Mouse (Mus musculus): ENCODE measurements around the gene Pde11a. TPM values are rescaled to one million over a fixed set of nuclear protein-coding genes. Genes with fewer than 3 reads are reported as not detected.
"Not testable (repeated sequence)": the region's sequence is repeated elsewhere in the genome, so short reads cannot be mapped to it uniquely, and the experiment has no call there.

Gene Pde11a
- total RNA-seq, 2 experiments from 2014 or later = 0.22 to 0.31 TPM

GRCm38 (mm10) chr2:75981440-75982081 lies 357.0 kb downstream of the Pde11a start, which contains the start of gene Ttc30a1:
TSS of gene Ttc30a1 (minus strand) at chr2:75981967.
- peak; percentile 55 for DNase-seq (ENCODE audit: low spot score)
- intact Hi-C loops (cut with DNase I) = not testable (repeated sequence)

GRCm38 (mm10) chr2:75980933-75981439 lies 357.6 kb downstream of the Pde11a start:
- DNase-seq (ENCODE audit: low spot score); intact Hi-C loops (cut with DNase I): not testable (repeated sequence)

DNA sequence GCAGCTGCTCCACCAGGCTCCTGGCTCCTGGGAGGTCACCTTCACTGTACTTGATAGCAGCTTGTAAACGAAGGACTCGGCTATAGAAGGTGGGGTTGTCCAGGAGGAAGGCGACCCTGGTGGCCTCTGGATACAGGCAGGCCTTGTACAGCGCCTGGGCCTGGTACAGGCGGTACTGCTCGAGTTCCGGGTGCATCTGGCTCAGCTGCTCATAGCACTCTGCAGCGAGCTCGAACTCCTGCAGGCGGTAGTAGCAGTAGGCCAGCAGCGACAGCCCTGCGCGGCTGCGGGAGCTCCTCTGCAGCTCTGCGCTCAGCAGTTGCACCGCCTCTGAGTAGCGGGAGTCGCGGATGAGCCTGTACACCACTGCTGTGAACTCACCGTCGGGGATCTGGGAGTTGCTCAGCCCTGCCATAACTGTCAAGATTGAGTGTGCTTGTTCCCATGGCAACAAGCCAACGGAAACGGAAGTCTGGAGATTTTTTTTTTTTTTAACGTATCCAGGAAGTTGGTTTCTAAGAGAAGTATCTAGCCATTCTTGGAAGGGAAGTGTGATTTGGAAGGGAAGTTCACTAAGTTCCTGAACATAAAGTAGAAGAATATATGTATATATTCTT lies 360.7 kb downstream of the Pde11a start, which contains the start of gene Ttc30a2:
Ttc30a2 (minus strand) TSS at position 419 of the 617 bp plus-strand sequence.
- intact Hi-C loops (cut with DNase I); DNase-seq (ENCODE audit: low spot score): not testable (repeated sequence)

- DNase-seq (ENCODE audit: low spot score); intact Hi-C loops (cut with DNase I): not testable (repeated sequence)
These were observed 362.5 kb downstream of the Pde11a start for GRCm38 (mm10) chr2:75976070-75976469.

DNA sequence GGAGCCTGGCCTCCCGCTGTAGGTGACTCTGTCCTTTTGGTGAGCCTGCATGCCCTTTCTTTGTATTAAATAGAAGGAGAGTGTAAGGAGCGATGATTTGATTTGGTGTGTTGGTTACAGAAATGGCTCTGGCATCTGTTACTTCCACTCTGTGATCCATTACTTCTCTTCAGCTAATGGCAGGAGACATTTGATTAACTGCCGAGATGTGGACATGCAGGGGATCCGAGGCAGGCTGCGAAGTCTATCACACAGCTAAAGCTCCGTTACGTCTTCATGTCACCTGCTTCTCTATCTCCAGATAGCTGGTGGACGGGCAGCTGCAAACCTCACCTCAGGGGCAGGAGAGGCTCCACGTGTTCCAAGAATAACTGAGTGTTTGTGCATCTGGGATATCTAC lies 364.4 kb downstream of the Pde11a start:
- intact Hi-C loops (cut with DNase I) = loop anchor here (5.0 kb wide), 1 partner anchor 37 kb away; the partner anchor contains the start of gene Ttc30b
- DNase-seq (ENCODE audit: low spot score) = no peak

DNA sequence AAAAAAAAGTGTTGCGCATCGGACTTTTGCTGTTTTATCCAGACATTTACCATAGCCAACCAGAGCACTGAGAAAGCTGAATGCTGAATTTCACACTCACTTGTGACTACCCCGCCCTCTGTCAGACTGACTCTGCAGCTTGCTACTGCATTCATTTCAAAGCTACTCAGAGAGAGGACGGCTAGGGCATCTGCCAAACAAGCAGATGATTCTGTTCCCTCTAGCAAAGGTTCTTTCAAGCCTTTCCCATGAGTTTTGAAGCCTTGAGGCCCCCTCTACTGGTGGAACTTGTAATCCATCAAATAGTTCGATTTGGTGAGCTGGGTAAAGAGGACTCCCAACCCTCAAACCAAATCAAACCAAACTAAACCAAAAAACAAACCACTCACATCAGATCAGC lies 373.6 kb downstream of the Pde11a start:
- DNase-seq (ENCODE audit: low spot score) = peak; percentile 27
- intact Hi-C loops (cut with DNase I) = loop anchor here (1.0 to 5.0 kb wide), 4 partner anchors 38 to 358 kb away; no protein-coding TSS in a partner anchor

DNA sequence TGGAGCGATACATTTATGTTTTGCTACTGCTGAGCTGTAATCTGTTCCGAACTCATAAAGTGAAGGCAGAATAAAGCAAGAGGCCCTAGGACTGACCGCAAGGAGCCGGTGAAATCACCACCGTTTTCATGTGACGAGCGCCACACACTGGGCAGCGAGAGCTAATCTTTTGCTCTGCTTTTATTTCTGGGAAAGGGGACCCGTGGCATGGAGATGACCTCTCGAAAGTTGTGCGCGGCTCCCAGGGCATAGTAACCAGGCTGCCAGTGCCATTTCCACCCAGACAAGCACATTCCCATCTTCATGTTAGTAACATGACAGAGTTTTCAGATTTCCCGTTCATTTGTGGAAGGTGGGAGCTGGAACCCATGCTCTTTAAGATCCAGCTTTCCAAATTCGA lies 374.1 kb downstream of the Pde11a start:
- DNase-seq (ENCODE audit: low spot score) = peak; percentile 50
- intact Hi-C loops (cut with DNase I) = loop anchor here (1.0 to 5.0 kb wide), 4 partner anchors 37 to 357 kb away; no protein-coding TSS in a partner anchor

GRCm38 (mm10) chr2:75964051-75964450 lies 374.5 kb downstream of the Pde11a start:
- intact Hi-C loops (cut with DNase I) = loop anchor here (1.0 to 5.0 kb wide), 4 partner anchors 37 to 357 kb away; no protein-coding TSS in a partner anchor
- no peak for DNase-seq (ENCODE audit: low spot score)

DNA sequence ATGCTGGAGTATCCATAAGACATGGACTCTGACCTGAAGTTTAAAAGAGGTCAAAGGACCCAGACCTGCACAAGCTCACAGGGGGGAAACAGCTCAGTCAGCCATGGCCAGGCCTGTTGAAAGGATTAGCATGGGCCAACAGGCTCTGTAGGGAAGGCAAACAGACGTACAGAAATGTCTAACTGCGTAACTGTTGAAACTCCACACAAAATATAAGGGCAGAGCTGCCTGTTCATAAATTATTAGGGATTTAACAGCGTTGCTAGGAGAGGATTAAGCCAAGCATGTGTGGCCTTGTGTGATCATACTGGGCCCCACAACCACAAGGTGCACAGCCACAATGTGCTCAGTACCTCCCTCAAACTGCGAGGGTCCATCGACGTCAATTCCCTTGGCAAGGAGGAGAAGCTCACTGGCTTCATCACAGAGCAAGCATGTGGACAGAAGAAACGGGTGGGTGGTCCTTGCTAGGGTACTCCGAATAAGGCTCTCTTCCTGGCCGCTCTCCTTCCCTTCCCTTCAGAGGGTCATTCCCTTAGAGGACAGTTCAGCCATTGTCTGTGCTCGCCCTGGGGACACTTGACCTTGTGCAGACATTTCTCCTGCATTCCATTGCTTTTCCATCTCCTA lies 375.2 kb downstream of the Pde11a start:
- no peak for DNase-seq (ENCODE audit: low spot score)
- intact Hi-C loops (cut with DNase I) = loop anchor here (5.0 kb wide), 3 partner anchors 36 to 356 kb away; no protein-coding TSS in a partner anchor

- intact Hi-C loops (cut with DNase I) = loop anchor here (5.0 kb wide), 3 partner anchors 33 to 353 kb away; no protein-coding TSS in a partner anchor
- DNase-seq (ENCODE audit: low spot score) = peak; percentile 5
These were observed 377.9 kb downstream of the Pde11a start for GRCm38 (mm10) chr2:75960366-75961330.

DNA sequence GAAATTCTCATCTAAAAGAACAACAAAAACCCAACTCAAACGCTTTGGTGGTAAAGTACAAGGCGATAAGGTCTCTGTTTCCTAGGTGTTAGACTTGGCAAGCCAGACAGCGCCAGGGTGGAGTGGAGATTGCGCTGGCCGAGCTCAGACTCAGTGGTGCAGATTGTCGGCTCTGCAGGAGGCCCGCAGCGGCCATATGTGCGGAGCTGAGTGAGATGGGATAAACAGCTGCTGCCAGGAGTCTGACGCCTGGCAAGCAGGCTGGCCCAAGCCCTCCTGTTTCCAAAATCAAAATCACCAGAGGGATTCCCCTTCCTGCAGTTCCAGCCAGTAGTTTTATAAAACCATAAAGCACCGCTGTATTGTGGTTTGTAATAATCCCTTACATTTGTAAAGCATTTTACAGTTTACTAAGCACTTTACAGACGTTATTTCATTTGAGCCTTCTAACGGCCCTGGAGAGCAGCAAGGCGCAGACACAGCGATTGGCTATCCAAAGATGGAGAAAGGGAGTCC lies 378.7 kb downstream of the Pde11a start:
- DNase-seq (ENCODE audit: low spot score) = no peak
- intact Hi-C loops (cut with DNase I) = loop anchor here (5.0 kb wide), 3 partner anchors 33 to 353 kb away; no protein-coding TSS in a partner anchor

DNA sequence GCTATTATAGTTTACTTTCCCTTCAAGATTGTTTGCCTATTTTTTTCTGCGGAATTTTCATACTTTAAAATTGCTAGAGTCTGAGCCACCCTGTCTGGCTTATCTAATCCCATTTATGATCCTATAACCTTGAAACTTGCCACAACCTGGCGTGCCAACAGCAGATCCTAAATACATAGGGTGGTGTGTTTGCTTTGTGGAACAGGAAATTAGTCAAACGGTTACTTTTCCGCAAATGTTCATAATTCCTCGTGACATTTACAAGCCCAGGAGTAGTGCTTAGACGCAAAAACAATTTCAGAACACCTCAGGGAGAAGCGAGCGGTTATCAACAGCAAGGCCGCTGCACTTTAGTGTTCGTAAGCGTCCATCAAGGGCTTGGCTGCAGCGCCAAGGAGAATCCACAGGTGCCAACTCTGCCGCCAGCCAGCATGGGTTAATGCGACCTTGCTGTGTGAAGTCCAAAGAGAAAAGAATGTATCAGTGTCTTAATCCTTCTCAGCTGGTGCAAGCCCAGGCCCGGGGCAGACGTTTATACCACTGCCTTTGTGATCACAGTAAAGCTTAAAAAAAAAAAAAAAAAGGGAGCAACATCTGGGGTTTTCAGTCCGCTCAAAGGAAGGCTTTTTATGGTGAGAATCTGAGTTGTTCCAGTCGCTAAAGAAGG lies 379.3 kb downstream of the Pde11a start:
- intact Hi-C loops (cut with DNase I) = no loop called here
- DNase-seq (ENCODE audit: low spot score) = no peak

DNA sequence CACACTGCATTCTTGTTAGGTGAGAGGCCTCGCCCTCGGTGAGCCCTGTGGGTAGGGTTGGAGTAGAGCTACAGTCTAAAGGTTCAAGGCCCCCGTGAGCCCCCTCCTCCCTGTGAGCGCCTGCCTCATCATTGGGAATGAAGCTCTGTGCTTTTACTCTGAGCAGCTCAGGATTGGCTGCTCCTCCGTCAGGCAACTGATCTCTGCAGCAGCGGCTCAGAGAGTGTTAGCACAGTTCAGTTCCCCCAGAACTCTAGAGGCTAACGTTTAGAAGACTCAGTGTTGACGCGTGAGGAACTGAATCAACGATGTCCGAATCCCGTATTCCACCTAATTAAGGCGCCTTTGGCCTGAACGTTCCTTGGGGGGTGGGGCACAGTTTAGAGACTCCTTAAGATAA lies 382.9 kb downstream of the Pde11a start:
- intact Hi-C loops (cut with DNase I) = no loop called here
- DNase-seq (ENCODE audit: low spot score) = no peak

DNA sequence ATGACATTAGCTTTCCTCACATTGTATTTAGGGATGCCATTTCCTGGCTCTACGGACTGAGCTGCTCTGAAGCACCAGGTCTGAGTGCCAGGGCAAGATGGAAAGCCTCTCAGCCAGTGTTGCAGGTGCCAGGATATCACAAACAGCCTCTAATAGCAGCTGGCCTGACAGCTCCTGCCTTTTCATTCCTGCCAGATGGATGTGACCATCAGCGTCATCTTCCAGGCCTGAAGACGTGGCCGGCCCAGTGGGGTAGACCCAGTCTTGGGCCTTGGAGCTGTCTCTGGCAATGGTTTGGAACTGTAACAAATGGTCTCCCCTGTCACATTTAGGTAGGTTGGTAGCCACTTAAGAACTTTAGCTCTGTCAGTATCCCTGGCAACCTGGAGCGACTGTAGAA lies 385.3 kb downstream of the Pde11a start:
- intact Hi-C loops (cut with DNase I) = no loop called here
- DNase-seq (ENCODE audit: low spot score) = no peak

- DNase-seq (ENCODE audit: low spot score) = no peak
- intact Hi-C loops (cut with DNase I) = no loop called here
These were observed 387.9 kb downstream of the Pde11a start for GRCm38 (mm10) chr2:75950685-75951084.
